Mouse (Mus musculus) splenic B cell, adult 2 months (primary cell): Measurements from ENCODE around the gene Slc35b4.

Source experiments
- DNase-seq: peaks from one replicate; pipeline ENCODE4 v3.0.0-alpha.2; 2011; ENCODE audit warnings: low read depth, low spot score
- H3K27me3 ChIP-seq: 2 replicates; pipeline ENCODE4 v1.6.1; 2012; ENCODE audit warnings: mild to moderate bottlenecking, low read length, moderate library complexity, mixed read lengths; ENCODE audit not compliant: control insufficient read depth, poor library complexity, insufficient read depth, severe bottlenecking
- H3K36me3 ChIP-seq: 2 replicates; pipeline ENCODE4 v1.6.1; 2012; ENCODE audit warnings: mild to moderate bottlenecking, low read length, moderate library complexity, mixed read lengths; ENCODE audit not compliant: control insufficient read depth, poor library complexity, insufficient read depth, severe bottlenecking

Gene Slc35b4

GRCm38 (mm10) chr6:34179911-34180310, 3.0 kb upstream of the Slc35b4 start:
- no peak for DNase-seq
- H3K36me3 ChIP-seq = no peaks in the 10 kb centered on the region

GRCm38 (mm10) chr6:34179007-34179406, 2.1 kb upstream of the Slc35b4 start:
- no peak for DNase-seq

More at GRCm38 (mm10) chr6:34179911-34180310, 3.0 kb upstream of the Slc35b4 start:
- no peaks in the 10 kb centered on the region for H3K27me3 ChIP-seq

GRCm38 (mm10) chr6:34176111-34176863, 624 bp downstream of the Slc35b4 start:
- DNase-seq = no peak
- H3K36me3 ChIP-seq = 0 out of 2 replicates have a peak, but pooled peaks cover 2% of the 10 kb centered on the region

More at GRCm38 (mm10) chr6:34179007-34179406, 2.1 kb upstream of the Slc35b4 start:
- H3K36me3 ChIP-seq = no peaks in the 10 kb centered on the region
- no peaks in the 10 kb centered on the region for H3K27me3 ChIP-seq

GRCm38 (mm10) chr6:34174715-34175114, 2.2 kb downstream of the Slc35b4 start:
- Histone ChIP-seq H3K27me3 (no peaks in the 10 kb centered on the region), H3K36me3 (0 out of 2 replicates have a peak, but pooled peaks cover 2% of the 10 kb centered on the region)
- no peak for DNase-seq

More at GRCm38 (mm10) chr6:34176111-34176863, 624 bp downstream of the Slc35b4 start:
- H3K27me3 ChIP-seq = no peaks in the 10 kb centered on the region

GRCm38 (mm10) chr6:34173251-34173650, 3.7 kb downstream of the Slc35b4 start:
- Histone ChIP-seq H3K36me3 (0 out of 2 replicates have a peak, but pooled peaks cover 2% of the 10 kb centered on the region), H3K27me3 (no peaks in the 10 kb centered on the region)
- DNase-seq = no peak

- DNase-seq = no peak
- no peaks in the 10 kb centered on the region for H3K27me3 ChIP-seq
Observed at GRCm38 (mm10) chr6:34171748-34172457, 5.0 kb downstream of the Slc35b4 start.

GRCm38 (mm10) chr6:34170844-34171494, 5.9 kb downstream of the Slc35b4 start:
- no peak for DNase-seq
- peaks cover 10% of the 10 kb centered on the region for H3K36me3 ChIP-seq
- H3K27me3 ChIP-seq = no peaks in the 10 kb centered on the region

More at GRCm38 (mm10) chr6:34171748-34172457, 5.0 kb downstream of the Slc35b4 start:
- H3K36me3 ChIP-seq = peaks cover 8% of the 10 kb centered on the region; the same call in 1 of the 2 replicates

GRCm38 (mm10) chr6:34168834-34169233, 8.1 kb downstream of the Slc35b4 start:
- DNase-seq = no peak
- no peaks in the 10 kb centered on the region for H3K27me3 ChIP-seq
- peaks cover 10% of the 10 kb centered on the region for H3K36me3 ChIP-seq

GRCm38 (mm10) chr6:34163014-34163413, 13.9 kb downstream of the Slc35b4 start:
- Histone ChIP-seq H3K27me3 (no peaks in the 10 kb centered on the region), H3K36me3 (peaks cover 14% of the 10 kb centered on the region)
- no peak for DNase-seq

GRCm38 (mm10) chr6:34162607-34163006, 14.3 kb downstream of the Slc35b4 start:
- Histone ChIP-seq H3K27me3 (no peaks in the 10 kb centered on the region), H3K36me3 (peaks cover 14% of the 10 kb centered on the region)
- DNase-seq = no peak

- no peak for DNase-seq
- no peaks in the 10 kb centered on the region for H3K27me3 ChIP-seq
Observed at GRCm38 (mm10) chr6:34161511-34161910, 15.4 kb downstream of the Slc35b4 start.

GRCm38 (mm10) chr6:34160816-34161310, 16.0 kb downstream of the Slc35b4 start:
- H3K27me3 ChIP-seq = no peaks in the 10 kb centered on the region
- DNase-seq = no peak
- H3K36me3 ChIP-seq = peaks cover 7% of the 10 kb centered on the region

More at GRCm38 (mm10) chr6:34161511-34161910, 15.4 kb downstream of the Slc35b4 start:
- H3K36me3 ChIP-seq = peaks cover 7% of the 10 kb centered on the region

- Histone ChIP-seq H3K27me3 (no peaks in the 10 kb centered on the region), H3K36me3 (peaks cover 7% of the 10 kb centered on the region)
- no peak for DNase-seq
Observed at GRCm38 (mm10) chr6:34159998-34160815, 16.7 kb downstream of the Slc35b4 start.
